1 mouse cellular context compared by ENCODE assay signal in the genomic region with DNA sequence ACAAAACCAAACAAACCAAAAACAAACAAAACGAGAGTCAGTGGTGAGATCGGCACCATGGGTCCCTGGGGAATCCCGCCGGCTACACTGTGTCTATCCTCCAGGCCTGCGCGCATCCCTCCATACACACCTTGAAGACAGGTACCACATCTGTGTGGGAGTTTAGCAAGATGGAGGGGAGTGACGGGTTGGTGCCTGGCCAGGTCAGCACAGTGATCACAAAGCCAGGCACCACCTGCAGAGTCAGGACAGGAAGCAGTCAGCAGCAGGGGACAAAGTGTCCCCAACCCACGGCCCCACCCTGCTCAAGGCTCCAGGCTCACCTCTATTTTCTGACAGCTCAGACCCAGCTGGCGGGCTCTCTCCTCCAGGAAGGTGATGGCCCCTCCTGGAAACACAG.
TF ChIP-seq lines count a peak whose summit lies in the region.

No protein-coding gene starts in this region.

TF ChIP-seq in CH12.LX, 34 proteins besides CTCF, POLR2A, EP300 and RAD21:
- TF ChIP-seq E2F4 (IDR thresholded peaks at IDR 0.05; ENCODE audit: insufficient replicate concordance, low read depth, low read length) (no peak), JUND (conservative IDR thresholded peaks at IDR 0.05; ENCODE audit: low read depth, low read length) (no peak), USF2 (conservative IDR thresholded peaks at IDR 0.05; ENCODE audit: low read depth, low read length) (no peak), NELFE (IDR thresholded peaks at IDR 0.05; ENCODE audit: low read depth, low read length) (no peak), HCFC1 (IDR thresholded peaks at IDR 0.05; ENCODE audit: low read depth, low read length) (no peak), ELF1 (IDR thresholded peaks at IDR 0.05; ENCODE audit: low read depth, low read length) (no peak), KAT2A (IDR thresholded peaks at IDR 0.05; ENCODE audit: insufficient replicate concordance, low read length) (no peak), CHD2 (IDR thresholded peaks at IDR 0.05; ENCODE audit: low read length) (no peak), TCF12 (IDR thresholded peaks at IDR 0.05; ENCODE audit: low read depth, low read length) (no peak), MYC (IDR thresholded peaks at IDR 0.05; ENCODE audit: low read depth, low read length) (no peak), MAZ (IDR thresholded peaks at IDR 0.05; ENCODE audit: low read depth, low read length) (no peak), MAFK (IDR thresholded peaks at IDR 0.05; ENCODE audit: insufficient replicate concordance, low read length) (no peak), POLR2AphosphoS2 (IDR thresholded peaks at IDR 0.05; ENCODE audit: low read depth, low read length) (no peak), JUN (IDR thresholded peaks at IDR 0.05; ENCODE audit: insufficient read depth, low read depth, low read length) (no peak), ZNF384 (IDR thresholded peaks at IDR 0.05; ENCODE audit: low read depth, low read length) (no peak)
